Mouse (Mus musculus): ENCODE results near the gene Vps4b.

DNA sequence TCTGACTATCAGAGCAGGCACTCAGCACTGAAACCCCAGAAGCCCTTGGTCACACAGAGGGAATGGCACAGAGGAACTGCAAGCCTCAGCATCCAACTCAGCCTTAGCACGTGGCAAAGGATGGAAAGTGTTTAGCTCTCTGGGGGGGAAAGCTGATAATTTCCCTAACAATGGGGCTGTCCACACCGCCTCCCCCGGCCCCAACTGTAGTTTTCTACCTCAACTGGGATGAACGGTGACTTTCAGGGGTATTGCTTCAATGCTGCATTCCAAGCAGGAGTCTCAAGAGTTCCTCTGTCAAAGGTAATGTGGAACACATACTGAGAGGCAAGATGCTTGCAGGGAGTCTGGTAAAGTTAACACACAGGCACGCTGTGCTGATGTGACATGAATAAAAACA is 74.5 kb downstream of the Vps4b start:
- no peak for TF ChIP-seq CTCF (IDR thresholded peaks at IDR 0.05; ENCODE audit: low read depth)
- no peak for TF ChIP-seq EP300 (IDR thresholded peaks at IDR 0.05; ENCODE audit: low read depth)
